Mouse (Mus musculus) forebrain, postnatal 0 days (tissue): ENCODE measurements around the gene Dvl2. TPM values are rescaled to one million over a fixed set of nuclear protein-coding genes. Genes with fewer than 3 reads are reported as not detected.

Source experiments
- ATAC-seq: fragments of 200-750 bp; cut with Nextera tagmentation; 2 replicates; pipeline ENCODE4 v1.8.0; 2017; ENCODE audit warnings: mild to moderate bottlenecking, moderate library complexity
- DNase-seq: peaks from one replicate; pipeline ENCODE4 v3.0.0-alpha.2; 2015
- H3K27ac ChIP-seq: fragments of 300-500 bp; sonication (generic); 2 replicates; pipeline ENCODE4 v1.5.1; 2014; ENCODE audit warnings: low read depth, mild to moderate bottlenecking, antibody characterized with exemption, low read length, moderate library complexity, mixed read lengths
- H3K27me3 ChIP-seq: fragments of 300-500 bp; sonication (generic); 2 replicates; pipeline ENCODE4 v1.6.1; 2014; ENCODE audit warnings: mild to moderate bottlenecking, low read length, mixed read lengths; ENCODE audit not compliant: insufficient read depth
- H3K36me3 ChIP-seq: fragments of 300-500 bp; sonication (generic); 2 replicates; pipeline ENCODE4 v1.6.1; 2014; ENCODE audit warnings: mild to moderate bottlenecking, moderate library complexity; ENCODE audit not compliant: insufficient read depth
- H3K4me1 ChIP-seq: fragments of 300-500 bp; sonication (generic); 2 replicates; pipeline ENCODE4 v1.6.1; 2014; ENCODE audit warnings: antibody characterized with exemption; ENCODE audit not compliant: insufficient read depth
- H3K4me2 ChIP-seq: fragments of 300-500 bp; sonication (generic); 2 replicates; pipeline ENCODE4 v1.6.1; 2014; ENCODE audit warnings: low read depth, mild to moderate bottlenecking, moderate library complexity
- H3K4me3 ChIP-seq: fragments of 300-500 bp; sonication (generic); 2 replicates; pipeline ENCODE4 v1.5.1; 2014; ENCODE audit warnings: low read depth, low read length, mixed read lengths
- H3K9ac ChIP-seq: fragments of 300-500 bp; sonication (generic); 2 replicates; pipeline ENCODE4 v1.6.1; 2014; ENCODE audit warnings: mild to moderate bottlenecking
- H3K9me3 ChIP-seq: fragments of 300-500 bp; sonication (generic); 2 replicates; pipeline ENCODE4 v1.6.1; 2016; ENCODE audit warnings: low read length
- CTCF ChIP-seq: sonication (generic); IDR thresholded peaks from 2 replicates; pipeline ENCODE4 v1.5.1; 2016; ENCODE audit warnings: antibody characterized with exemption, control low read depth, low read depth
- WGBS: fragments of 180-500 bp; shearing (Covaris S2); extraction: QIAGEN DNeasy Blood & Tissue Kit; methylation state at CpG from one replicate; pipeline ENCODE4 v1.1.7; 2014; 5-methylcytosine and 5-hydroxymethylcytosine counted together
- polyA plus RNA-seq: library from polyadenylated mRNA; unstranded; fragments of >200 nt; fragmentation: Nextera tagmentation; extraction: Ambion mirVana; gene quantifications from 2 replicates; pipeline ENCODE4 v1.2.1, GENCODE M21; 2015
- total RNA-seq: library from RNA; depleted of rRNA; stranded (reverse); fragments of >200 nt; gene quantifications from 2 replicates; pipeline ENCODE4 v1.2.3, GENCODE M21; 2014

The Dvl2 gene
- total and polyA plus RNA-seq, 2 experiments from 2014 or later, result 15.7 to 43.9 TPM

GRCm38 (mm10) chr11:70042309-70043085 lies 42.1 kb downstream of the Dvl2 start:
- Histone ChIP-seq H3K9ac (no peak overlapping the region), H3K4me3 (no peak overlapping the region), H3K9me3 (no peaks in the 10 kb centered on the region), H3K4me2 (no peak overlapping the region), H3K4me1 (no peaks in the 10 kb centered on the region), H3K27me3 (no peaks in the 10 kb centered on the region), H3K27ac (no peak overlapping the region), H3K36me3 (peaks cover 71% of the 10 kb centered on the region)
- DNase-seq (no peak), ATAC-seq (no peak)
- no peak for TF ChIP-seq CTCF
- 88% methylated on average over 23 of the region's 23 CpGs for WGBS

- no peak overlapping the region for H3K4me3 ChIP-seq
- DNase-seq (no peak), ATAC-seq (no peak)
- no peak for TF ChIP-seq CTCF
- H3K9ac ChIP-seq, result no peak overlapping the region
- no peak overlapping the region for H3K27ac ChIP-seq
- H3K27me3 ChIP-seq, result no peaks in the 10 kb centered on the region
- WGBS, result 87% methylated on average over 7 of the region's 7 CpGs
- H3K4me1 ChIP-seq, result no peaks in the 10 kb centered on the region
- no peaks in the 10 kb centered on the region for H3K9me3 ChIP-seq
- no peak overlapping the region for H3K4me2 ChIP-seq
- peaks cover 60% of the 10 kb centered on the region for H3K36me3 ChIP-seq
Observed at GRCm38 (mm10) chr11:70043665-70044064, 43.3 kb downstream of the Dvl2 start.

- Histone ChIP-seq H3K4me3 (no peak overlapping the region), H3K27me3 (no peaks in the 10 kb centered on the region), H3K4me2 (no peak overlapping the region), H3K36me3 (peaks cover 45% of the 10 kb centered on the region), H3K4me1 (no peaks in the 10 kb centered on the region), H3K9me3 (no peaks in the 10 kb centered on the region), H3K27ac (no peak overlapping the region), H3K9ac (no peak overlapping the region)
- DNase-seq, result no peak
- ATAC-seq, result no peak
- WGBS, result 45% methylated on average over 9 of the region's 9 CpGs
- no peak for TF ChIP-seq CTCF
Observed at GRCm38 (mm10) chr11:70045435-70045834, 45.0 kb downstream of the Dvl2 start.

GRCm38 (mm10) chr11:70049366-70049765 lies 49.0 kb downstream of the Dvl2 start:
- H3K9ac ChIP-seq, result no peak overlapping the region
- DNase-seq (no peak), ATAC-seq (no peak)
- 55% methylated on average over 6 of the region's 6 CpGs for WGBS
- H3K27ac ChIP-seq, result no peak overlapping the region
- TF ChIP-seq CTCF, result no peak
- H3K4me3 ChIP-seq, result no peak overlapping the region
- H3K27me3 ChIP-seq, result no peaks in the 10 kb centered on the region
- no peaks in the 10 kb centered on the region for H3K4me1 ChIP-seq
- no peaks in the 10 kb centered on the region for H3K9me3 ChIP-seq
- no peak overlapping the region for H3K4me2 ChIP-seq
- peaks cover 7% of the 10 kb centered on the region for H3K36me3 ChIP-seq

DNA sequence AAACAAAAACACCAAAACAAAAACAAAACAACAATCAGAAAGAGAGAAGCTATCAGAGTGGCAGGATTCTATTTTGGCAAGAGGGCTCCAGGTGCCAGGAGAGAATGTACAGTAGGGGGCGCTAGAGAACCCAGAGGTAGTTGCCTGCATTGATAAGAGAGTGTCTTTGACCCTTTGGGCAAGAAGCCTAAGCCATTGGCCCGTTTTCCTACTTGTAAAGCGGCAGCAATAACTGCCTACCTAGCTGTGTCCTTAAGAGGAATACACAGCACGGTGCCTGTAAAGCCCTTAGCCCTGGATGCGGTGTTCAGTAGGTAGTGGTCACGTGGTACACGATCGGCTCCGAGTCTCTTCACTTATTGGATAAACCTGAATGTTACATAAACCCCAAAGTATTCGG lies 49.4 kb downstream of the Dvl2 start:
- H3K4me2 ChIP-seq, result no peak overlapping the region
- WGBS, result 52% methylated on average over 10 of the region's 10 CpGs
- no peaks in the 10 kb centered on the region for H3K9me3 ChIP-seq
- no peak overlapping the region for H3K4me3 ChIP-seq
- H3K27ac ChIP-seq, result no peak overlapping the region
- TF ChIP-seq CTCF, result peak; percentile 34
- H3K27me3 ChIP-seq, result no peaks in the 10 kb centered on the region
- no peak overlapping the region for H3K9ac ChIP-seq
- DNase-seq (no peak), ATAC-seq (no peak)
- no peaks in the 10 kb centered on the region for H3K4me1 ChIP-seq
- peaks cover 3% of the 10 kb centered on the region; the same call in 1 of the 2 replicates for H3K36me3 ChIP-seq

DNA sequence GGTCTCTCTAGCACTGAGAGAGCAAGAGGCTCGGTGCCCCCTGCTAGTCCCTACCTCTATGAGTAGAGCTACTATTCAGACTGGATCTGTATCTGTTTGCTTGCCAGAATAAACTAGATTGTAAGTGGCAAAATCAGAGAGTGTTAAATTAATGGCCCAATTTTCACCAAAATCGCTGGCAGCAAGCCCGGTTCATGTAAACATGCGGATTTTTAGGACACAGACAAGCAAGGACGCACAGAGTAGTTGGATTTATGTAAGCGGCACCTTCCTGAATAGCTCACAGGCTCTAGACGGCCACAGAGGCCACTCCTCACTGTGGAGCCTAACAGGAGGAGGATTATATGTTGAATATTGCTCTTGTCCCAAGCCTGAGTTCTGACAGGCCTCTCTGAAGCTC lies 52.8 kb downstream of the Dvl2 start:
- Histone ChIP-seq H3K9ac (no peak overlapping the region), H3K4me1 (no peaks in the 10 kb centered on the region), H3K4me2 (no peak overlapping the region), H3K4me3 (no peak overlapping the region), H3K27ac (no peak overlapping the region), H3K36me3 (no peaks in the 10 kb centered on the region), H3K27me3 (no peaks in the 10 kb centered on the region), H3K9me3 (no peaks in the 10 kb centered on the region)
- WGBS, result 52% methylated on average over 7 of the region's 7 CpGs
- DNase-seq, result no peak
- no peak for TF ChIP-seq CTCF
- no peak for ATAC-seq

DNA sequence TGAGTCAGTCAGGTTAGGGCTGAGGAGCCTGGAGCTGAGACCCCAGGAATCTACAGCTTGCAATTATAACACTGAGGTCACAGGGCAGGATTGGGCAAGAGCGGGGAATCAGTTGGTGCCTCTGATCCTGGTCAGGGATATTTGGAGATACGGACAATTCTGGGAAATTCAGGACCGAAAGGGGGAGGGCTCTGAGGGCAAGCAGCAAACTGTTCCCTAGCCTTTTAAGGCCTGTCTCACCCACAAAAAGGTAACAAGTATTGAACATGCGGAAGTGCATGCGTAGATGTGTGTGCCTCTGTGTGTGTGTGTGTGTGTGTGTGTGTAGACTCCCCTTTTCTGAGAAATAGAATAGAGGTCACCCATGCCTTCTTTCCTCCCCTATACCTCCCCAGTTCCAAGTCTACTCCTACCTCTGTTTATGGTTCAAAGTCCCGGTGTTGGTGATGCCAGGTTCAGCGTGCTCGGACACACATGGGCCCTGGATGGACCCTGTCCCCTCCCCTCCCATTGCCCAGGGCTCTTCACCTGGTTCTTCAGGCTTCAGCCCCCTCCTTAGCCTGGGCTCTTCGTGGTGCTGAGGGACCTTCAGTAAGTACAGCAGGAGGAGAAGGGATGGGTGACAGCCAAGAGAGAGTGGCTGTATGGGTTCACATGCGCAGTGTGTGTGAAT lies 53.6 kb downstream of the Dvl2 start, which contains the start of gene Asgr1:
Gene Asgr1 (plus strand): TSS at position 188 of the 673 bp plus-strand sequence.
- DNase-seq (no peak), ATAC-seq (no peak)
- no peak for TF ChIP-seq CTCF
- Histone ChIP-seq H3K27me3 (no peaks in the 10 kb centered on the region), H3K9ac (no peak within 1 kb of the TSS), H3K4me3 (no peak within 1 kb of the TSS), H3K36me3 (no peaks in the 10 kb centered on the region), H3K27ac (no peak within 1 kb of the TSS), H3K4me2 (no peak within 1 kb of the TSS), H3K4me1 (no peaks in the 10 kb centered on the region), H3K9me3 (no peaks in the 10 kb centered on the region)
- 88% methylated on average over 10 of the region's 10 CpGs for WGBS
